Mouse (Mus musculus) lung, postnatal 25 days (tissue): ENCODE data around the gene Skint1.
"Not testable (repeated sequence)": the region's sequence is repeated elsewhere in the genome, so short reads cannot be mapped to it uniquely, and the experiment has no call there.

Experiments used
- DNase-seq: peaks from one replicate; pipeline ENCODE4 v3.0.0; 2022; ENCODE audit warnings: low spot score

Skint1 gene

GRCm38 (mm10) chr4:112005969-112006368 lies at the start of gene Skint1:
TSS of gene Skint1 (plus strand) at chr4:112006269.
- DNase-seq = no peak

GRCm38 (mm10) chr4:111961309-111961708 lies 44.8 kb upstream of the Skint1 start:
- DNase-seq = no peak

- DNase-seq = not testable (repeated sequence)
Measured at GRCm38 (mm10) chr4:111963241-111963640, 42.8 kb upstream of the Skint1 start.

- DNase-seq = no peak
Measured at GRCm38 (mm10) chr4:111963669-111964068, 42.4 kb upstream of the Skint1 start.

- no peak for DNase-seq
Measured at GRCm38 (mm10) chr4:111972623-111973022, 33.4 kb upstream of the Skint1 start, which contains the start of gene Skint7. TSS of gene Skint7 (plus strand) at chr4:111972923.

- no peak for DNase-seq
Measured at GRCm38 (mm10) chr4:112071716-112072115, 65.6 kb downstream of the Skint1 start, which contains the start of gene Skint4. TSS of gene Skint4 (plus strand) at chr4:112072016.
